Mouse (Mus musculus) heart, embryonic 14.5 days (tissue): ENCODE measurements around the gene Nnmt. TPM values are rescaled to one million over a fixed set of nuclear protein-coding genes. Genes with fewer than 3 reads are reported as not detected.

ENCODE experiments used
- ATAC-seq: fragments of 200-750 bp; cut with Nextera tagmentation; 2 replicates; pipeline ENCODE4 v1.8.0; 2017; ENCODE audit warnings: low read depth, moderate TSS enrichment; ENCODE audit not compliant: insufficient number of reproducible peaks, insufficient read depth, low FRiP score
- H3K27ac ChIP-seq, 2 experiments: fragments of 200-500 bp in 1 of 2; fragments of 300-500 bp in 1 of 2; sonication (generic) in 1 of 2; replicated peaks in 1 of 2; 2 replicates each; pipeline ENCODE4 v1.5.1; 2012 to 2014; ENCODE audit warnings: low read depth in 2 of 2, low read length in 2 of 2, control low read depth in 1 of 2, mild to moderate bottlenecking in 1 of 2, mixed read lengths in 1 of 2; ENCODE audit not compliant: control insufficient read depth in 1 of 2, insufficient read depth in 1 of 2
- H3K27me3 ChIP-seq: fragments of 300-500 bp; sonication (generic); 2 replicates; pipeline ENCODE4 v1.6.1; 2014; ENCODE audit warnings: mild to moderate bottlenecking, low read length, control low read depth; ENCODE audit not compliant: control insufficient read depth, insufficient read depth
- H3K36me3 ChIP-seq: fragments of 300-500 bp; sonication (generic); 2 replicates; pipeline ENCODE4 v1.6.1; 2014; ENCODE audit warnings: mild to moderate bottlenecking, control low read depth, low read length, mixed read lengths; ENCODE audit not compliant: control insufficient read depth, insufficient read depth
- H3K4me1 ChIP-seq, 2 experiments: fragments of 200-500 bp in 1 of 2; fragments of 300-500 bp in 1 of 2; sonication (generic) in 1 of 2; 2 replicates each; pipeline ENCODE4 v1.6.1; 2012 to 2014; ENCODE audit warnings: low read length in 2 of 2, control low read depth in 1 of 2, mixed read lengths in 1 of 2; ENCODE audit not compliant: control insufficient read depth in 2 of 2, insufficient read depth in 2 of 2
- H3K4me2 ChIP-seq: fragments of 300-500 bp; sonication (generic); 2 replicates; pipeline ENCODE4 v1.6.1; 2014; ENCODE audit warnings: mild to moderate bottlenecking, low read length
- H3K4me3 ChIP-seq, 2 experiments: fragments of 200-500 bp in 1 of 2; fragments of 300-500 bp in 1 of 2; sonication (generic) in 1 of 2; 2 replicates each; pipeline ENCODE4 v1.5.1; 2012 to 2014; ENCODE audit warnings: low read length in 2 of 2, mild to moderate bottlenecking in 2 of 2, control low read depth in 1 of 2, low read depth in 1 of 2, moderate library complexity in 1 of 2; ENCODE audit not compliant: control insufficient read depth in 1 of 2, insufficient read depth in 1 of 2
- H3K9ac ChIP-seq: fragments of 300-500 bp; sonication (generic); 2 replicates; pipeline ENCODE4 v1.6.1; 2014; ENCODE audit warnings: mild to moderate bottlenecking, low read length
- H3K9me3 ChIP-seq: fragments of 300-500 bp; sonication (generic); 2 replicates; pipeline ENCODE4 v1.6.1; 2016; ENCODE audit warnings: low read length, control low read depth; ENCODE audit not compliant: control insufficient read depth
- WGBS: fragments of 180-500 bp; shearing (Covaris S2); extraction: QIAGEN DNeasy Blood & Tissue Kit; methylation state at CpG from one replicate; pipeline ENCODE4 v1.1.7; 2014; 5-methylcytosine and 5-hydroxymethylcytosine counted together
- polyA plus RNA-seq: library from polyadenylated mRNA; unstranded; fragments of >200 nt; fragmentation: Nextera tagmentation; extraction: Ambion mirVana; gene quantifications from 2 replicates; pipeline ENCODE4 v1.2.1, GENCODE M21; 2014

The Nnmt gene
- polyA plus RNA-seq, 1 experiment from 2014 or later: 4.4 TPM

DNA sequence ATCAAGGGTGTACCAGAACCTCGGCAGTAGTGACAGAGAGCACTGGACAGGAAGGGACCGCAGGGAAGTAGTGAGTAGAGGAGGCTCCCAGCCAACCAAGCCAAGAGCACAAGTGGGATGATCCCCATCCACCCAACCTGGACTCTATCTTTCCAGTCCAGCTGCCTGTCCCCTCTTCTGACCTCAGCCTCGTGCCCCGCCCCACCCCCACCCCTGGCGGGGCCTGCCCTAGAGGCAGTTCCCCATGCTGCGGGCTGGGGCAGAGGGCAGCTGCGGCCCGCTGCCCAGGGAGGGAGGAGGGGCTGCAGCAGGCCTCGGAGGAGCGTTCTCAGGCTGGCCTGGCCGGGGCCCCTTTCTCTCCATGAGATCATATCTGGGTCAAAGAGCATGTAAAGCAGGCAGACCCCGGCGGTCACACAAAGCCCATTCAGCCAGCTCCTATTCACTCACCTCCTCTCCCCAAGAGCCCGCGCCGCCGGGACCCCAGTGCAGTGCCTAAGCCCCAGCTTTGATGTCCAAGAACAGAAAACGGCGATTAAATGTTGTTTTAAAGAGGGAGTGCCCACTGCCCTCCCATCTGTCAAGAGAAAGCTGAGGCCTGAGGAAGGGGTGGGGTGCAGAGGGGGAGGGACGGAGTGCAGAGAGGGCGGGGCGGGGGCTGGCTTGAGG lies 44.3 kb upstream of the Nnmt start:
- H3K4me3 ChIP-seq: peak overlapping the region; percentile 20 to 27; a peak in 3 of 4 replicates
- H3K9ac ChIP-seq: peak overlapping the region; percentile 64
- peak overlapping the region; percentile 65 for H3K4me2 ChIP-seq
- H3K27me3 ChIP-seq: peaks cover 17% of the 10 kb centered on the region; the same call in 1 of the 2 replicates
- 4% methylated on average over 22 of the region's 22 CpGs for WGBS
- peaks cover 6 to 7% of the 10 kb centered on the region in 2 experiments; a peak in 3 of 4 replicates for H3K4me1 ChIP-seq
- no peaks in the 10 kb centered on the region for H3K36me3 ChIP-seq
- ATAC-seq: peak; percentile 55; the same call in 1 of the 2 replicates
- H3K27ac ChIP-seq: no peak overlapping the region
- peaks cover 4% of the 10 kb centered on the region; the same call in 1 of the 2 replicates for H3K9me3 ChIP-seq

GRCm38 (mm10) chr9:48648285-48649097 lies 43.5 kb upstream of the Nnmt start:
- H3K36me3 ChIP-seq: no peaks in the 10 kb centered on the region
- peaks cover 5% of the 10 kb centered on the region; the same call in 1 of the 2 replicates for H3K9me3 ChIP-seq
- H3K4me2 ChIP-seq: peak overlapping the region; percentile 65; the same call in 1 of the 2 replicates
- ATAC-seq: no peak
- H3K4me3 ChIP-seq: no peak overlapping the region
- no peak overlapping the region for H3K27ac ChIP-seq
- no peak overlapping the region for H3K9ac ChIP-seq
- peaks cover 6 to 7% of the 10 kb centered on the region in 2 experiments; a peak in 3 of 4 replicates for H3K4me1 ChIP-seq
- peaks cover 17% of the 10 kb centered on the region; the same call in 1 of the 2 replicates for H3K27me3 ChIP-seq
- WGBS: 57% methylated on average over 12 of the region's 12 CpGs

- Histone ChIP-seq H3K4me3 (no peak overlapping the region), H3K4me2 (no peak overlapping the region), H3K27me3 (peaks cover 17% of the 10 kb centered on the region; the same call in 1 of the 2 replicates), H3K9ac (no peak overlapping the region), H3K4me1 (peaks cover 6 to 7% of the 10 kb centered on the region in 2 experiments; a peak in 3 of 4 replicates), H3K9me3 (peaks cover 5% of the 10 kb centered on the region; the same call in 1 of the 2 replicates), H3K27ac (no peak overlapping the region), H3K36me3 (no peaks in the 10 kb centered on the region)
- ATAC-seq: no peak
- 49% methylated on average over 10 of the region's 10 CpGs for WGBS
Observed at GRCm38 (mm10) chr9:48647648-48648284, 42.8 kb upstream of the Nnmt start.

- 52% methylated on average over 16 of the region's 16 CpGs for WGBS
- no peak for ATAC-seq
Observed at GRCm38 (mm10) chr9:48646781-48647647, 42.1 kb upstream of the Nnmt start.

GRCm38 (mm10) chr9:48646251-48646650 lies 41.3 kb upstream of the Nnmt start:
- no peak for ATAC-seq
- no peaks in the 10 kb centered on the region for H3K36me3 ChIP-seq
- 22% methylated on average over 4 of the region's 4 CpGs for WGBS

More at GRCm38 (mm10) chr9:48646781-48647647, 42.1 kb upstream of the Nnmt start:
- Histone ChIP-seq H3K4me3 (no peak overlapping the region), H3K4me1 (peaks cover 6 to 7% of the 10 kb centered on the region in 2 experiments; a peak in 3 of 4 replicates), H3K4me2 (no peak overlapping the region), H3K9ac (no peak overlapping the region), H3K27me3 (peaks cover 17% of the 10 kb centered on the region; the same call in 1 of the 2 replicates), H3K9me3 (peaks cover 5% of the 10 kb centered on the region; the same call in 1 of the 2 replicates), H3K27ac (no peak overlapping the region), H3K36me3 (no peaks in the 10 kb centered on the region)

GRCm38 (mm10) chr9:48645648-48646126 lies 40.7 kb upstream of the Nnmt start:
- Histone ChIP-seq H3K36me3 (no peaks in the 10 kb centered on the region), H3K27ac (no peak overlapping the region), H3K4me2 (no peak overlapping the region), H3K4me3 (no peak overlapping the region), H3K9ac (no peak overlapping the region), H3K9me3 (peaks cover 5% of the 10 kb centered on the region; the same call in 1 of the 2 replicates), H3K4me1 (peaks cover 6 to 7% of the 10 kb centered on the region in 2 experiments; a peak in 3 of 4 replicates), H3K27me3 (peaks cover 17% of the 10 kb centered on the region; the same call in 1 of the 2 replicates)
- 49% methylated on average over 4 of the region's 4 CpGs for WGBS
- no peak for ATAC-seq

More at GRCm38 (mm10) chr9:48646251-48646650, 41.3 kb upstream of the Nnmt start:
- Histone ChIP-seq H3K4me3 (no peak overlapping the region), H3K27me3 (peaks cover 17% of the 10 kb centered on the region; the same call in 1 of the 2 replicates), H3K9me3 (peaks cover 5% of the 10 kb centered on the region; the same call in 1 of the 2 replicates), H3K4me2 (no peak overlapping the region), H3K4me1 (peaks cover 6 to 7% of the 10 kb centered on the region in 2 experiments; a peak in 3 of 4 replicates), H3K27ac (no peak overlapping the region), H3K9ac (no peak overlapping the region)
